Mouse (Mus musculus) bone marrow, adult 2 months (tissue): Measurements from ENCODE around the gene Tnfaip2.

Experiments used
- CTCF ChIP-seq: fragments of 200-500 bp; IDR thresholded peaks from 2 replicates; pipeline ENCODE4 v1.5.1; 2011; ENCODE audit warnings: low read length, control low read depth; ENCODE audit not compliant: control insufficient read depth, insufficient read depth
- POLR2A ChIP-seq: fragments of 200-500 bp; IDR thresholded peaks from 2 replicates; pipeline ENCODE4 v1.6.1; 2011; ENCODE audit warnings: low read depth, mild to moderate bottlenecking, control low read depth, low read length, borderline replicate concordance; ENCODE audit not compliant: control insufficient read depth

- TF ChIP-seq CTCF, result no peak
- no peak for TF ChIP-seq POLR2A
Observed at GRCm38 (mm10) chr12:111437222-111437900, 4.9 kb upstream of the Tnfaip2 start.
